Mouse (Mus musculus) embryo, embryonic 11 days (tissue): ENCODE measurements around the gene Pxylp1.
"Not testable (repeated sequence)": the region's sequence is repeated elsewhere in the genome, so short reads cannot be mapped to it uniquely, and the experiment has no call there.

Experiments
- DNase-seq: peaks from one replicate; pipeline ENCODE4 v3.0.0-alpha.2; 2015

Gene Pxylp1

DNA sequence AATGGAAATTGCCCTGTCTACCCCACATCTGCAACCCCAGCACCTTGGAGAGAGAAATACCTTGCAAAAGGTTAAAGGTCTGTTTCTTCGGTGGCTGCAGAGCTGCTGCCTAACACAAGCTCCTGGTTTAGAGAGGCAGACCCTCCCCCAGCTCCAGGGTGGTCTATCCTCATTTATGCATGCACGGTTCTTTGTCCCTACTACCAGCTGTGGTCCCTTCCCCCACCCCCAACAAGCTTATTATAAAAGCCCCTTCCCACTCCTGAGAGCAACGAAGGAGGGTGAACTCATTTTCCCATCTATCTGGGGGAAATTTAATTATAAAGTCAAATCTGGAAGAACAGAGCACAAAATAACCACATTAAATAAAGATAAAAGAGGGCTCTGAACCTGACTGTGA lies at the start of gene Pxylp1:
TSS of gene Pxylp1 (minus strand) at position 124 of the 400 bp plus-strand sequence.
- peak; percentile 76 for DNase-seq

DNA sequence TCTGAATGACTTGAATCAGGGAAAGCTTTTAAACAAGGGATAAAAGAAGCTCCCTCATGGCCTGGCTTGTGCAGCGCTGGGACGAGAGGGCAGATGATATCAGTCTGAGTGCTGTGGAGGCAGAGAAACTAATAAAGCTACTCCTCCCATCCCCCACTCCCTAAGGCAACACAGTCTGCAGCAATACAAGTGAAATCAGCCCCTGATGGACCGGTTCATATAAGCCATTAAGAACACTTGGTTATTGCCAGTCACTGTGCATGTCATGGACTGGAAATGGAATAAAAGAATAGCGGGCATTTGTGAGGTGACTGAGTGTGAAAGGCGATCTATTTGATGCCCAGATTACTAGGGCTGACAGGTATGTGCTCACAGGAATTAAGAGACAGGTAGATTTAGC lies 46.4 kb upstream of the Pxylp1 start:
- DNase-seq: no peak

DNA sequence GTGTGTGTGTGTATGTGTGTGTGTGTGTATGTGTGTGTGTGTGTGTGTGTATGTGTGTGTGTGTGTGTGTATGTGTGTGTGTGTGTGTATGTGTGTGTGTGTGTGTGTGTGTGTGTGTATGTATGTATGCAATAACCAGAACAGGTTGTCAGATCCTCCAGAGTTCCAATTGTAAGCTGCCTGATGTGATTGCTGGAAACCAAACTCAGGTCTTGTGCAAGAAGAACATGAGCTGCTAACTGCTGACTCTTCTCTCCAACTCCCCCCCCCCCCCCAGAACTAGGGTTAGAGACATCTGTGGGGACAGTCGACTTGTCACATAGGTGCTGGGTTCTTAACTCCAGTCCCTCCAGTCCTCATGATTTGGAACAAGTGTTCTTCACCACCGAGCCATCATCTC lies 44.0 kb upstream of the Pxylp1 start:
- not testable (repeated sequence) for DNase-seq

DNA sequence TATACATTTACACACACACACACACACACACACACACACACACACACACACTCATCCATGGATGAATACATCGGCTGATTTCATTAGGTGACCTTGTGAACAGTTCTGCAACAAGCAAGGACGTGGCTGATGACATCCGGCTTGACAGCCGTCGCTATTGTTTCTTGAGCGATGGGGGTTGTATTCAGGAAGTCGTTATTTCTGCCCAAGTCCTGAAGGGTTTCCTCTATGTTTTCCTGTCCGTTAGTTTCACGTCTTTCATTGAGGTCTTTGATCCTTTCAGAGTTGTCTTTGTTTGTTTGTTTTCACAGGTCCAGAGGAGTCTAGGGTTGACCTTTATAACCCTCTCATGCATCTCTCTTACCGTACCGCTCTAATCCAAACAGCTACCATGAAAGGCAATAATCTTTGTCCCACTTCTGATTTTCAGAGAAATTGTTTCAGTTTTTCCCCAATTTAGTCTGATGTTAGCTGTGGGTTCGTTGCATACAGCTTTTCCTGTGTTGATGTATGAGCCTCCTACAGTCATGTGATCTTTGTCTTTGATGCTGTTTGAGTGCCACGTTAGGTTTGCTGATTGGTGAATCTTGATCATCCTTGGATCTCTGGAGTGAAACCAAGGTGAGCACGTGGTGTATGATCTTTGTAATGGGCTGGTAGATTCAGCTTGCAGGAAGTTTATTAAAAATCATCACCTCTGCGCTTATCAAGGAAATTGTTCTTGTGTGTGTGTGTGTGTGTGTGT lies 43.3 kb upstream of the Pxylp1 start:
- DNase-seq: no peak

DNA sequence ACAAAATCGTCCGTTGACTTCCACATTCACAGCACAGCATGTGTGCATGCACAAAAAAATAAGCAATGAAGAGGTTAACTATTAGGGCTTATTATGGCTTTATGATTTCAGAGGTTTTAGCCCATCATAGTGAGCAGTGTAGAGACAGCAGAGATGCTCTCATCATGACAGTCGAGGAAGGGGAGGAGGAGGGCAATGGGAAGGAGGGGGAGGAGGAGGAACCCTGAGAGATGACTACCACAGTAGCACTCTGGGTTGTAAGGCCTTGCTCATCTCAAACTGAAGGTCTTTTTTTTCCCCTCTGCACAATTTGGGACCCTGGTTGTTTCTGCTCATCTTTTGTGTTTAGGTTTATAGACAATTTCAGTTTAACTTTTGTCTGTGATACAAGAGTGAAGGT lies 42.3 kb upstream of the Pxylp1 start:
- DNase-seq: no peak

DNA sequence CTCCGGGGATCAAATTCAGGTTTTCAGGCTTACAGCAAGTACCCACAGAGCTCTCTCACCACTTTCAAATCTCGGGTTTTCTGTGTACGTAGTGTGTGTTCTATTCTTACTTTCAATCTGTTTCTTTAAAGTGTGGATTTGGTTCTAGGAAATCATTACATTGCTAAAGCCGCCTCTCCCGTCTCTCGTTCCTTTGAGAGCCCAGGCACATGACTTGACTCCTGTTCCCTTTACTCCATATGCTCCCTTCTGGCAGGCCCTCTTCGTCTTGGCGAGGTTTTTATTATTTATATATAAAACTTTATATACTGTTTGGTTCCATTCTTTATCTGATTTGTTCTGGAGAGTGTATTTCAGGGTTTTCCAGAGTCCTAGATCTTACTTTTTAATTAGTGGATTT lies 40.3 kb upstream of the Pxylp1 start:
- DNase-seq: no peak

DNA sequence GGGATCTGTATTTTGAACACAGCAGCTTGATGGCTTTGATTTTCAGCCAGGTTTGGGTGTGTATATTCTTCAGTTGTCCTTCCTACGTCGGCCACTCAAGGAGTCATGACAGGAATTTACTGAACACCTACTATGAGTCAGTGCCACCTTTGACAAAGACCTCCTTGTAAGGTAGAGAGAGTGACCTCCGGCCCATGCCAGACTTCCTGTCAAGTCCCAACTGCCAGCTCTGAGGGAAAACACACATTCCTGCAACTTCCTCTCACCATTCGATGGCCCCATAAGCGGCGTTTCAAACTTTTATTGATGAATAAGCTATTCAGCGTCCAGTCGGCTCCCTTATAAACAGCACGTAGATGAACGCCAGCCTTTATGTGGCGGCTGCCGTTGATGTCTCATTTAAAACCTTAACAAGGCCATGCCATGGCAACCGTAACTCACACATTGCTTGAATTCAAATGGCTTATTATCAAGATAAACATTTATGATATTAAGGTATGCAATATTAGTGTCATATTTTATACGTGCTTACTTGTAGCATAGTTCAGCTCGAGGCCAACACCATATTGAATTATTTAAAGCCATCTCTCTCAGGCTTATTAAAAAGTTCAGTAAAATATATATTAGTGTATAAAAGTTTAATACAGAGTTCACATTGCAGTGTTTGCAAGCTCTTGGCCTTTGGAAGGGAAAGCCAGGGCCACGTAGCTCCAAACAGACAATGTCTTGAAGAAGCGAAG lies 31.3 kb upstream of the Pxylp1 start:
- DNase-seq: peak; percentile 19

DNA sequence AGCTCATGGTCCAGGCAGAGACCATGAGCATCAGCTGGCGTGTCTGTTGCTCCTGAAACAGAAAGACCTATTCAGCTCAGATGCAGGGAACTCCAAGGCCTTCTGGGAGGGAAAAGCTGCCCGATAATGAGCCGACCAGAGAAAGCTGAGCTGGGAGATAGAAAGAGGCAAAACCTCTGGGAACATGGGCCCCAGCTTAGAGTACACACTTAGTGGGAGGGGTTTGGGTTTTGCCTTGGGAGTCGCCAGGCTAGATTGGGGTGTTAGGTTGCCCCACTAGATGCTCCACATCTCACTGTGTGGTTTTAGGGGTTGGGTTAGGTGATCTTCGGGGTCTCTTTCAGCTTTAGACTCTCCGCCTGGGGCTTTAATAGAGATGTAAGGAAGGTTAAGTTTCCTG lies 30.6 kb upstream of the Pxylp1 start:
- no peak for DNase-seq

DNA sequence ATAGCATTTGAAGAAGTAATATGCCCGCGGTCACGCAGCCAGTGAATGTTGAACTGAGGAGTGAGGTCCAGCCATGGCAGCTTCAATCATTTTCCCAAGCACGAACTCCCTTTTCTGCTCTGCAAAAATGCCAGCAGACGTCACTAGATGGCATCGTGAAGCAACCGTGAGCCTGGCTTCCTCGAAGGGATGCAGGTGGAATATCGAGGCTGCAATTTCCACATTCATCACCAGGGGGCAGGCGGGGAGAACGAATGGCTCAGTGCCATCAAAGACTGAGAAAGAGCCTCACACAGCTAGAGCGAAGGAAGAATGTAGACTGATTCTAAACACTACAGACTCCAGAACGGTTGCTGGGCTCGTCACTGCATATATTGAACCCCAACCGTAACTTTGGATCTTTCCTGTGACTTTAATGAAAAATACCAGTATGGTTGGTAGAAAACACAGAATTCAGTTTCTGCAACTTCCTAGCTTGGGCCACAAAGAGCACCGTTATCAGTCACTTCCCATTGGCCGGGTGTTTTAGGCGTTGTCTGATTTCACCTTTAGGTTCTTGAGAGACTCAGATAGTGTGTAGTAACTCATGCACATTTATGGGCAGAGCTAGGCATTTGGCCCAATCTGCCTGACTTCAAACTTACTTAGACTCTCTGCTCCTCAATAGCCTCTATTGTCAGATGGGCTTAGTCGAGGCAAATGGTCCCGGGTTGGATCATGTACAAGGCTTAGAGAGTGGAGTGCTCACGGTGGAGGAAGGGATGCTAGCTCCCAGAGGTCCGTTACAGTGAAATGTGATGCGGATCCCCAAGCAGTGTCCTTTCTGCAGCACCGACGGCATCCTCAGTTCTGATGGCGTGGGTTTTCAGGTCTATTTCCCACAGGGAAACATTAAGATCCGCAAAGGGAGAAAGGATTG lies 24.4 kb upstream of the Pxylp1 start:
- DNase-seq: peak; percentile 93

DNA sequence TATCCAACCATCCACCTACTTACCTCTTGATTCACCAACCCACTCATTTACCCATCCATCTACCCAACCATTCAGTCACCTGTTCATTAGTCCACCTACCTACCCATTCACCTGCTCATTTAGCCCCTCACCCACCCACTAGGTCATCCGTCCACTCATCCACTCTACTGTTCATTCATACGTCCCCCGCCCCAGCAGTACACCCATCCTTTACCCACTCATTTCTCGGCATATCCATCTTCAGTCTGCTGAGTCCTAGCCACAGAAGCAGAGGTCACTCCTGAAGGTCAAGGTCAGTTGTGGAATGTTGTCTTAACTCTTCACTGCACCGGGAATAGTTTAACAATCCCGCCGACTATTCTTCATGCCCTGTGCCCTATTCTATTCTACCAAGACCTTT lies 23.6 kb upstream of the Pxylp1 start:
- DNase-seq: no peak

DNA sequence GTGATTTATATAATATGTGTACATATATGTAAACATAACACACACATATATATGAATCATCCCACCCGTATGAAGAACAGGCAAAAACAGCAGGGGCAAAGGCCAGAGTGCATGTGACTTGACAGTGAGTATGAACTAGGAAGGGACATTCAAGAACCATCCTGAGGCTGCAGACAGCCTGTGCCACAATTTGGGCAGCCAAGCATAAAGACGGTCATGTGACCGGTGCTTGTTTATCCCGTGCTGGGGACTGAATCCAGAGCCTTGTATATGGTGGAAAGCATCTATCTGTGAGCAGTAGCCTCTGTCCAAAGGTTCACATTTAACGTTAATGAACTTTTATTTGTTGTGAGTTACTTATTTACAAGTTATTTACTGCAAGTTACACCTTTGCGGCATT lies 22.4 kb upstream of the Pxylp1 start:
- DNase-seq: no peak

DNA sequence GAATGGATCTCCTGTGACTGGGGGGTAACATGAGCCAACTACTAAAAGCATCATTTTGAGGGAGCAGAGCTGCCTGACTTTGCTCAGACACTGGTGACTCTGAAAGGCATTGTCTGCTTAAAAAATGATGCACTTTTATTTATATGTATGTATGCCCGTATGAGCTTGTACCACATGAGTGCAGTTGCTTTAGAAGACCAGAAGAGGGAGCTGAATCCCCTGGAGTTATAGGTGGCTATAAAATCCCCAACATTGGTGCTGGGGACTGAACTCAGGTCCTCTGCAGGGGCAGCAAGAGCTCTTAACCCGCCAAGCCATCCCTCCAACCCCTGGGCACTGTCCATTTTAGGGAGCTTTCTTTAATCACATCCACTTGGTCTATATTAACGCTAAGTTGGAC lies 21.5 kb upstream of the Pxylp1 start:
- DNase-seq: no peak

DNA sequence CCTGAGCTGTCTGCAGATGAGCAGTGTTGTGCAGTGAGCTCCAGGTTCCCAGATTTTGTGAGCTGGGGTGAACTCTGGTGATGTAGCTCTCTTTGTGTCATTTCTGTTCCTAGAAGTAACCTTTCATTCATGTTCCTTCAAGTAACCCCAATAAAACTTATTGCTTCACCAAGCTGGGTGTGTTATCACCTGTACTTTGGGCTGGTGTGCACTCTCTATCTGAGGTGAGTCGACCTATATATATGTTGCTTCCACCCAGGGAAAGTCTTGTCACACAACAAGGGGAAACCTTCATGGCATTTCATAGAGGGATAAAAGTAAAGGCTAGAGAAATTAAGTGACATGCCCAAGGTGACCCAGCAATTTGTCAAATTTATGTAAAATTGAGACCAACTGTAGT lies 17.0 kb upstream of the Pxylp1 start:
- no peak for DNase-seq

DNA sequence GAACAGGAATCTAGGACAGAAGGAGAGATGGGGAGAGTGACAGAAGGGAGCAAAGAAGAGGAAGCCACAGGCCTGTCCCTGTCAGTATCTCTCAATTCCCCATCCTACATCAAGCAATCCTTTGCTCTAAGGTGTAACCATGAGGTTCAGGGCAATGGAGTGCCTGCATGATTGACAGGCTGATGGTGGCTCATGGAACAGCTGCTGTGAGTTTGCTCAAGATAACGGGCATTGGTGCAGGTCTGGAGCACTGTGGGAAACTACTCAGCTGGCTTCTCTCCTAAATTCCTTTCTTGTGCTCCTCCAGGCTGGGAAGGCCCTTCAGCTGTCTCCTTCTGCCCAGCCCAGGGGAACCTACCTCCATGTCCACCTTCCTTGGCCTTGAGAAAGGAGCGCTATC lies 16.3 kb upstream of the Pxylp1 start:
- DNase-seq: no peak

DNA sequence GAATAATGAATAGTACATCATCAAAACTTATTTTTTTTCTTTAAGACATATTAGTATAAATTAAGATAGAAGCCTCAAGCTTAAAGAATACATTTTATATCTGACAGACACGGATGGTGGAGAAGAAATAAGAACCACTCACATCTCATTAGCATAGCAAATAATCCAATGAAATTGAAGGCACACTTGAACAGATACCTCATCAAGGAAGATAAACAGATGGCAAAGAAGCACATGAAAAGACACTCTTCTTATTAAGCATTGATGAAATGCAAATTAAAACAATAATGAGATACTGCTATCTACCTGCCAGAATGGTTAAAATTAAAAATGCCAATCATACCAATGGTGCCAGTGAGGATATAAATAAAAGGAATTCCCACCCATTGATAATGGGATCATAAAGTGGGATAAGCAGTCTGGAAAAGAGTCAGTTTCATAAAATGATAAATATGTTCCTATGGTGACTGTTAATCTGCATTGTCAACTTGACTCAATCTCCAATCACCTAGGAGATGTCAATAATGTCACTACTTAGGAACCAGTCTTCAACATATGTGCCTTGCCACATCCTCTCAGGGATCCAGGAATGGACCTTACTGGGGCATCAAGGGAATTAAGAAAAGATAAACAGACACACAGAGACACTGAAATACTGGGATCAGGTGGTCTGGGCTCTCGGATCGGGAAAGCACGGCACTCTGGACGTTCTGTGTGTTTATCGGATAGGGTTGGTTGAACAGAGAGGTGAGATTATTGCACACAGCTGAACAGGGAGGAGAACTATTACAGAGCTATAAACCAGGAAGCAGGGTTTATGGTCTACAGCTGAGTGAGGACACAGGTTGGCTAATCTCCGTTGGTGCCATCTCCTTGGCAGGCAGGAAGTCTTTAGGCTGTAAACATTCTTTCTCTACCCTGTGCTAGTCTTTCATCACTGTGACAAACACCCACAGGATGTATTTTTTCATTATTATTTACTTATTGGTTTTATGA lies 12.2 kb upstream of the Pxylp1 start:
- no peak for DNase-seq

DNA sequence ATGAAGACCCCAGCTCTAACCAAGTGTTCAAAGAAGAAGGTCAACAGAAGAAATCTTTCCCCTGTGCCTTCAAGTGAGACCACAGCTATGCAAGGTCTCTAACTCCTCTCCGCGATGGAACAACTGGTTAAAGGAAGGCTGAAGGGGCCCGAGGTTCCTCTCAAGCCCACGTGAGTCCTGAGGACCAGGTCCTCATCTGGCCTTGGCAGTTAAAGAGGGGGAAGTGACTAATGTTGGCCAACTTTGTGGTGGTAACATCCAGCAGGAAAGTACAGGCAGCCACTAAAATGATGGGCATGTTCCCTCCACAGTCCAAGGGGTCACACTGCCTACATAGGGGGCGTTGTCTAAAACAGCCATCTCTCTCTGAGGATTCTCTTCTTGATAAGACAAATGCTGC lies 7.2 kb upstream of the Pxylp1 start:
- no peak for DNase-seq

DNA sequence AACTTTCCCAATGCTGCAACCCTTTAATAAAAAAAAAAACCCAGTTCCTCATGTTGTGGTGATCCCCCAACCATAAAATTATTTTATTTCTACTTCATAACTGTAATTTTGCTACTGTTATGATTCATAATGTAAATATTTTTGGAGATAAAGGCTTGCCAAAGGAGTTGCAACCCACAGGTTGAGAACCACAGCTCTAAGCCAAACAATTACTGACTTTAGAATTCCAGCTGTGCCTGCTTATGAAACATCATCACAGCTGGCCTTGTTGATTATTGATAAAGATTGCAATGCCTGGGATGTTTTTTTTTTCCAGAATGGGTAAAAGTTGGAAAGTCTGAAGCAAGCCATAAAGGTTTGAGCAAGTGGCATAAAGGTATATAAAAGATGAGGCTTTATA lies 6.5 kb upstream of the Pxylp1 start:
- DNase-seq: no peak

DNA sequence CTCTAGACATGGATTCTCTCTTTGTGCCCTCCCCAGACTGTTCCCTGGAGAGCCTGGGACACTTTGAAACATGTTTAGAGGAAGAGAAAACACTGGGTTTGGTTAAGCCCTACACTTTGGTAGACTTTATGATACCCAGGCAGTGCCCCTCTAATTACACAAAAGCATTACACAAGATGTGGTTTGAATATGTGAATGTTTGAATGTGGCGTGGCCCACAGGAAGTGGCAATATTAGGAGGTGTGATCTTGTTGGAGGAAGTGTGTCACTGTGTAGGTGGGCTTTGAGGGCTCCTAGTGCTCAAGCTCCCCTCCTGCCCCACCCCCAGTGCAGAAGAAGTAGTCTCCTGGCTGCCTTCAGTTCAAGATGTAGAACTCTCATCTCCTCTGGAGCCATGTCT lies 4.2 kb upstream of the Pxylp1 start:
- no peak for DNase-seq

DNA sequence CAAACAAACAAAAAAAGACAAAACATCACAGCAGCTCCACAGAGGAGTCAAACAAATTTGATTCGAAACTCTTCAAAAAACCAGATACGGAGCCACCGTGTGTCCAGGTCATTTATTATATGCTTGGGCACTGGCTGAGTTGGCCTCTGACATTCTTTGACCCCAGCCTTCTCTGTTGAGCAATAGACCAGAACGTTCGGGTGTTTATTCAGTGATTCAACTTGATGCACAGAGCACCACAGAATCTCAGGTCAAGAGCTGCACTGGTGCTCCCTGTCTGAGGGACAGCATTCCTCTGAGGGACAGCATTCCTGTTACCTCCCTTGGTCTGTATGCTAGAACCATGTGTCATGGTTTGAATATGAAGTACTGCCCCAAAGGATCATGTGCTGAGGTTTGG lies 1.1 kb upstream of the Pxylp1 start:
- no peak for DNase-seq

DNA sequence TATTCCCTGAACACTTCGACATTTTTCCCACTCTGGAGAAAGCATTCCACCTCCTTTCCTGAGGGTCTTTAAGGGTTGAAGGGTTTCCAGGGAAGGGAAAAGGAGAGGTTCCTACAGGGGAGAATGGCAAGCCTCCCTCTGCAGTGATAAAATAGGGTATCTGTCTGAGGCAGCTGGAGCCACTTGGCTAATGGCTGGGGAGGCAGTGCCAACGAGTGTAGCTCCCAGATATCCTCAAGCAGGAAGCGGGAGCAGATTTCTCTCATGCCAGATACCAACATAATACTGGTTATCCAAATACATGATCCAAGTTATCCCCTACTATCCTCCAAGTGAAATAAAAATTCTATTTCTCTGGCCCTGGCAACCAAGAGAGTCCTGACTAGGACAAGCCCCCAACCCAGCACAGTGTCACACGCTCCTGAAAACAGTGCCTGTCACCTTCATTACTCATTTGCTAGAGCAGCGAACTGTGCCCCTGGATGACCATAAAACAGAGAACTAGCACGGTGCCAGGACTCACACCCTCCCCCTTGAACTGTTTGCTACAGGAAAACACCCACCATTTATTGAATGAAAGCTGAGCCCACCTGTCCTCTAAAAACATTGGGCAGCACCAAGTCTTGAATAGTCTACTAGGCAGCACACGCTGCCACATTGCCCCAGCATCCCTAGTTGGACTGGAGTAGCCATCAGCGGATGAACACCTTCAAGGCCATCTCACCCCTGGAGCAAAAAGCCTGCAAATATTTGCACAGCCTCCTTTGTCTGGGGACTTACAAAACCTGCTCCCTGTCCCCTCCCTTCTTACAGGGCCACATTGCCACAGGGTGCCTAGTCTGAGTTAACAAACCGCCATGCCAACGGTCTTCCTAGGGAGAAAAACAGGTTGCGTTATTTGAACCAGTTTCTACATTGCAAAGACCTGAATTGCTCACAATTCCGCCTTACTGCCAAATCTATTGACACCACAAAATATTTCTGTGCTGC lies 833 bp downstream of the Pxylp1 start:
- no peak for DNase-seq

DNA sequence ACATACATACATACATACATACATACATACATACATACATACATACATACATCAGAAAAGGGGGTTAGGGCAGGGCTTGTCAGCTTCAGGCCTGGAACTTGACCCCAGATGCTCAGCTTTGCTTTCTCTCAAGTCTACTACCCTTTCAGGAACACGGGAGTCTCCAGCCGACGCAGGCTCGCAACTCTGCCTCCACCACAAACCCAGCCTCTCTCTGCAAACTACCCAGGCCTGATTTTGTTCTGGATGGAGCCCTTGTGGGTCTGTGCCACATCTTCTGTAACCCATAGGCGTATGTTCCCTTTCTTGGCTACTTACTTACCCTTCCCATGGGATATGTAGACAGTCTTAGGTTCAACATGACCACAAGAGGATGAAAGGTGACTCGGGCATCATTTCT lies 1.7 kb downstream of the Pxylp1 start:
- DNase-seq: no peak
